Mouse (Mus musculus) midbrain, embryonic 11.5 days (tissue): ENCODE data around the gene Zfp704. TPM values are rescaled to one million over a fixed set of nuclear protein-coding genes. Genes with fewer than 3 reads are reported as not detected.
A peak's percentile ranks its signal among the peaks of the same experiment; 100 is the strongest.

Source experiments
- ATAC-seq: fragments of 200-750 bp; cut with Nextera tagmentation; 2 replicates; pipeline ENCODE4 v1.8.0; 2017; ENCODE audit warnings: moderate TSS enrichment, moderate library complexity; ENCODE audit not compliant: low FRiP score
- DNase-seq: peaks from one replicate; pipeline ENCODE4 v3.0.0; 2015; ENCODE audit warnings: low spot score; ENCODE audit errors: missing footprints
- H3K27ac ChIP-seq: fragments of 300-500 bp; sonication (generic); 2 replicates; pipeline ENCODE4 v1.5.1; 2014; ENCODE audit warnings: low read depth, low read length
- H3K27me3 ChIP-seq: fragments of 300-500 bp; sonication (generic); 2 replicates; pipeline ENCODE4 v1.6.1; 2014; ENCODE audit warnings: mild to moderate bottlenecking, low read length, moderate library complexity, mixed read lengths; ENCODE audit not compliant: control insufficient read depth, insufficient read depth
- H3K36me3 ChIP-seq: fragments of 300-500 bp; sonication (generic); 2 replicates; pipeline ENCODE4 v1.6.1; 2014; ENCODE audit warnings: mild to moderate bottlenecking, low read length, moderate library complexity, mixed read lengths; ENCODE audit not compliant: control insufficient read depth, insufficient read depth
- H3K4me1 ChIP-seq: fragments of 300-500 bp; sonication (generic); 2 replicates; pipeline ENCODE4 v1.6.1; 2014; ENCODE audit warnings: low read length; ENCODE audit not compliant: control insufficient read depth, insufficient read depth
- H3K4me2 ChIP-seq: fragments of 300-500 bp; sonication (generic); 2 replicates; pipeline ENCODE4 v1.6.1; 2014; ENCODE audit warnings: mild to moderate bottlenecking, moderate library complexity
- H3K4me3 ChIP-seq: fragments of 300-500 bp; sonication (generic); 2 replicates; pipeline ENCODE4 v1.5.1; 2014; ENCODE audit warnings: low read depth, low read length
- H3K9ac ChIP-seq: fragments of 300-500 bp; sonication (generic); 2 replicates; pipeline ENCODE4 v1.6.1; 2014; ENCODE audit warnings: low read length
- H3K9me3 ChIP-seq: fragments of 300-500 bp; sonication (generic); 2 replicates; pipeline ENCODE4 v1.6.1; 2016; ENCODE audit warnings: low read length; ENCODE audit not compliant: control insufficient read depth
- WGBS: fragments of 180-500 bp; shearing (Covaris S2); extraction: QIAGEN DNeasy Blood & Tissue Kit; methylation state at CpG from one replicate; pipeline ENCODE4 v1.1.7; 2014; 5-methylcytosine and 5-hydroxymethylcytosine counted together
- polyA plus RNA-seq: library from polyadenylated mRNA; unstranded; fragments of >200 nt; fragmentation: Nextera tagmentation; extraction: Ambion mirVana; gene quantifications from 2 replicates; pipeline ENCODE4 v1.2.1, GENCODE M21; 2014

Zfp704 gene
- polyA plus RNA-seq: 4.5 and 5.5 TPM in 2 replicates

DNA sequence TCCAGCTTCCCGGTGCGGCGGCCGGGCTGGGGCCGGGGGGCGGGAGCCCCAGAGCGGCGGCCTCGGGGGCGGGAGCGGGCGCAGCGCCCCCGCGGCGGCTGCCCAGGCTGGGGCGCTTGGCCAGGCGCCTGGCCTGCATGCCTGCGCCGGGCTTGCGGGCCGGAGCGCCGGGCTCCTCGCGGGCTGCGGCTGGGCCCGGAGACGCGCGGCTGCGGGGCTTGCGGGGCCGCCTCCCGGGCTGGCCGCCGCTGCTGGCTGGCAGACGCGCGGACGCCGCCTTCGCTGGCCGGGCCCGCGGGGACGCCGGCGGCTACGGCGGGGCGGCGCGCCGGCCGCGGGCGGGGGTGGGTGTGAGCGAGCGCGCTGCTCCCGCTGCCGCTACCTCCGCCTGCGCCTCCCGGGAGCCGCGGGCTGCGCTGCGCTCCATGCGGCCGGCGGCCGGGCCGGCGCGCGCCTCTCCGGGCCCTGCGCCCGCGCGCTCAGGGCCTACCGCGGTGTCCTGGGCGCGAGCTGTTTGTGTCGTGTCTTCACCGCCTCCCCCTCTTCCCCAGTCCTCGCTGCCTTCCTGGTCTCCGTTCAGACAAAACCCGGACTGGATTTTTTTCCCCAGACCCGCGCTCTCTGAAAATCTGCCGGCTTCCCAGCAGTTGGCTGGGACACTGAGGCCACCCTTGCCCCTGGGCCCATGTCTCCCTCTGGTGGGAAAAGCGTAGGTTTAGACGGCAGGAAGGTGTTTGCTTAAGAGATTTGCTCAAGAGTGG lies at the start of gene Zfp704:
Gene Zfp704, minus strand, starts transcription at position 505 of the 761 bp plus-strand sequence.
- peak; percentile 92 for ATAC-seq
- DNase-seq: peak; percentile 98
- Histone ChIP-seq H3K4me2 (peak within 1 kb of the TSS; percentile 88), H3K27me3 (no peaks in the 10 kb centered on the region), H3K9me3 (no peaks in the 10 kb centered on the region), H3K4me1 (peaks cover 12% of the 10 kb centered on the region), H3K9ac (peak within 1 kb of the TSS; percentile 92), H3K4me3 (peak within 1 kb of the TSS; percentile 82), H3K36me3 (no peaks in the 10 kb centered on the region), H3K27ac (peak within 1 kb of the TSS; percentile 89)
- WGBS: 0% methylated on average over 43 of the region's 97 CpGs

DNA sequence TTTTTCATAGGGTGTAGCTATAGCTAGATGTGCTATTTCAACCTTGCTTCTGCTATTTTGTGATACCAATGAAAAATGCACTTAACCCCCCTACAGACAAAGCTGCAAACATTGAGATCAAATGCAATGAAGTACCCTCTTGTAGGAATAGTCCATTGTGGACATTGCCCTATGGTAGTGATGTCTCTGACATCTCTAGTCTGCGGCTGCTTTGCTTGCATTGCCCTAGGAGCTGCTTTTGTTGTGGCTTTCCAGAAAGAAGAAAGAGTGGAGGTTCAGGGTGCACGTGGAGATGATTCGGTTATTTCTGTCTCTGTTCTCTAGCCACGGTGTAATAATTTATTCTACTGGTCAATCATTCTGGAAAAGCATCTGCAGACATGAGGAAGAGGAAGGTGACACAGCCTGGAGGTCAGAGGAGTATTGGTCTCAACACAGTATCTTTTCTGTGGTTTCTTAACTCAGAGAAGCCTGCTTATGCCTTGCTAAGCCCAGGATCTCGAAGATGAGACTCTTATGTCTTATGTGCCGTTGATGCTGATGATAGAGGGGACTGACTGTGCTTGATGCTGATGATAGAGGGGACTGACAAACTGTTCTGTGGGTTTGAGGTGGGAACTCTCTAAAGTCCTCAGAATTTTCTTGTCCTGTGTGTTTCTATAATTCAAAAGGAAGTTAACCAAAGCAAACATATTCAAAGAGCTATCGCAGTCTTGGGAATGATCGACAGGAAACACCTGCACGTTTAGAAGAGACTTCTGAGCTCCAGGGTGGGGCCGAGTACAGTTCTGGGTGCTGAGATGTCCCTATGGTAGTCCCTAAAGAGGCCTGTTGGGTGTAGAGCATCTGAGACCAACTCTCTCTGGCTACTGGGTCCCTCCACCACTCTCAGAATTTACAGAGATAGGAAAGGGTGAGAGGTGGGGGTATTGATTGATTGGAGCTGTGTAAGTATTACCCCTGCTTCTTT lies 23.4 kb upstream of the Zfp704 start:
- no peak for ATAC-seq
- Histone ChIP-seq H3K27ac (no peak overlapping the region), H3K4me1 (peaks cover 4% of the 10 kb centered on the region; the same call in 1 of the 2 replicates), H3K4me3 (no peak overlapping the region), H3K9me3 (no peaks in the 10 kb centered on the region), H3K36me3 (no peaks in the 10 kb centered on the region), H3K9ac (no peak overlapping the region), H3K4me2 (no peak overlapping the region), H3K27me3 (no peaks in the 10 kb centered on the region)
- peak; percentile 60 for DNase-seq
- WGBS: 90% methylated on average over 10 of the region's 10 CpGs

DNA sequence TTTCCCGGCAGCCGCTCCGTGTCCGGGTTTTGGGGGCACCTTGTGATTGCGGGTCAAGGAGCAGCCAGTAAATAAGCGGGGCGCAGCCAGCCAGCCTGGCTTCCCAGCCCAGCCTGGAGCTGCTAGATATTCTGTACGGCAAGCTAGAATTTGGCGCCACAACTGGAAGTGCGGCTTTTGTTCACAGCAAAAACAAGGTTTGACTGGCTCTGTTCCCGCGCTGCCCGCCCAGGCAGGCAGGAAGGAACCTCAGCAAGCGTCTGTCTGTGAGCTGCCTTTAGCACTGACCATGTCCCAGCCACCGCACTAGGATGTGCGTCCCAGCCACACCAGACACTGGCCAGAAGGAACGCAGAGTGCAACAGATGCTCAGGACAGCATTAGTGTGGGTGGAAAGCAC lies 20.1 kb upstream of the Zfp704 start:
- no peak overlapping the region for H3K27ac ChIP-seq
- ATAC-seq (peak; percentile 70), DNase-seq (peak; percentile 92)
- WGBS: 30% methylated on average over 17 of the region's 17 CpGs
- no peaks in the 10 kb centered on the region for H3K36me3 ChIP-seq
- H3K4me3 ChIP-seq: no peak overlapping the region
- H3K4me1 ChIP-seq: peaks cover 4% of the 10 kb centered on the region; the same call in 1 of the 2 replicates
- H3K9ac ChIP-seq: peak overlapping the region; percentile 52
- H3K4me2 ChIP-seq: peak overlapping the region; percentile 36
- no peaks in the 10 kb centered on the region for H3K9me3 ChIP-seq
- no peaks in the 10 kb centered on the region for H3K27me3 ChIP-seq

DNA sequence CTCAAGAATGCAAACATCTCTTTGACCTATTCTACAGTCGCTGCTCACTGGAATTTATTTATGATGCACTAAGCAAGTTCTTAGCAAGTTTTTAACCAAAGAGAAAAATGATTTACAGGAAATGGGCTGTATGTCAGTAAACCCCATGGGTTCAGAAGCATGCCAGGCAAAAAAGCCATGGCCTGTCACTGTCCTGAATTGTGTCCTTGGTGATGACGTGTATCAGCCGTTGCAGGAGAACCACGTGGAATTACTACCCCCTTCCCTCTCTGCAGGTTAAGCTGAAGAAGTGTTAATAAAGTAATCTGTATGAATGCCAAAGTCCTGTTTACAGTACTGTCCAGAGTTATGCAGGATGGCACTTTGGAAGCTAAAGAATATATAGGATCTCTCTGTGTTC lies 18.2 kb upstream of the Zfp704 start:
- no peaks in the 10 kb centered on the region for H3K36me3 ChIP-seq
- no peak overlapping the region for H3K27ac ChIP-seq
- no peaks in the 10 kb centered on the region for H3K27me3 ChIP-seq
- DNase-seq (no peak), ATAC-seq (no peak)
- no peak overlapping the region for H3K4me3 ChIP-seq
- H3K9me3 ChIP-seq: no peaks in the 10 kb centered on the region
- WGBS: 76% methylated on average over 4 of the region's 4 CpGs
- H3K4me1 ChIP-seq: peaks cover 4% of the 10 kb centered on the region; the same call in 1 of the 2 replicates
- no peak overlapping the region for H3K9ac ChIP-seq
- H3K4me2 ChIP-seq: no peak overlapping the region

DNA sequence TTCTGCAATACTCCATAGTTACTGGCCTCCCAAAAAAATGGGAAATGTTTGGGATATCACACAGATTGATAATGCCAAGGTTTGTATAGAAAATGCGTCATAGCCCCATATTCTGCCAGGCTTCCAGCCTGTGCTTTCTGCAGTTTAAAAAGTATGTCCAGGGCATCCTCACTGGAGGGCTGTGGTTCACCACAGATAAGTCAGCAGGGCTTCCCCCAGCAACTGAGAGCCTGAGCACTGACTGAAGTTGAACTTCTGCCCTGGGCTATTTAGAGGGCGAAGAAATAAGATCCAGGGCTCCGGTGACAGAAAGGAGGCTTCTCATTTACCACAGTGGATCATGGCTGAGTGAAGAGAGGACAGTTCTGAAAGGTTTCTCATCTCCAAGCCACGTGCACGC lies 16.3 kb upstream of the Zfp704 start:
- Histone ChIP-seq H3K27ac (no peak overlapping the region), H3K36me3 (no peaks in the 10 kb centered on the region), H3K4me2 (no peak overlapping the region), H3K4me3 (no peak overlapping the region), H3K9ac (no peak overlapping the region), H3K9me3 (no peaks in the 10 kb centered on the region), H3K27me3 (no peaks in the 10 kb centered on the region), H3K4me1 (peaks cover 4% of the 10 kb centered on the region; the same call in 1 of the 2 replicates)
- ATAC-seq (no peak), DNase-seq (no peak)
- WGBS: 81% methylated on average over 5 of the region's 5 CpGs

DNA sequence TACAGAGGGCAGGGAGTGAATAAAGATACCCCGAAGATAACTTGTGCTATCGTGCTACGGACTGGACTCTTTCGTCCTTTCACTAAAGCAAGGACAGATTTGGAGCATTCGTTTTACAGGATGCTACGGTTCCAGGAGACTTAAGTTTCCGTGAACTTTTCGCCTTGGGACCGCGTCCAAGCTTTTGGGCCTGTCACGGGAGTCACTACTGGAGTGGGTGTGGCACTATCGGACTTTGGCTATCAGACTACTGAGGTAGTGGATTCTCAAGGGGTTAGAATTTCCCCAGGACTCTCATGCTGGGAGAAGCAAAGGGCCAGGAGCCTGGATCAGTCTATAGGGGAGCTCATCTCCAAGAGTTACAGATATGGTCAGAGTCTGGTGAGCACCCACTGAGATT lies 10.7 kb upstream of the Zfp704 start:
- H3K9me3 ChIP-seq: no peaks in the 10 kb centered on the region
- 95% methylated on average over 12 of the region's 12 CpGs for WGBS
- no peak overlapping the region for H3K4me2 ChIP-seq
- no peak for ATAC-seq
- no peak overlapping the region for H3K4me3 ChIP-seq
- no peaks in the 10 kb centered on the region for H3K4me1 ChIP-seq
- H3K27me3 ChIP-seq: no peaks in the 10 kb centered on the region
- DNase-seq: no peak
- no peaks in the 10 kb centered on the region for H3K36me3 ChIP-seq
- H3K27ac ChIP-seq: no peak overlapping the region
- H3K9ac ChIP-seq: no peak overlapping the region

DNA sequence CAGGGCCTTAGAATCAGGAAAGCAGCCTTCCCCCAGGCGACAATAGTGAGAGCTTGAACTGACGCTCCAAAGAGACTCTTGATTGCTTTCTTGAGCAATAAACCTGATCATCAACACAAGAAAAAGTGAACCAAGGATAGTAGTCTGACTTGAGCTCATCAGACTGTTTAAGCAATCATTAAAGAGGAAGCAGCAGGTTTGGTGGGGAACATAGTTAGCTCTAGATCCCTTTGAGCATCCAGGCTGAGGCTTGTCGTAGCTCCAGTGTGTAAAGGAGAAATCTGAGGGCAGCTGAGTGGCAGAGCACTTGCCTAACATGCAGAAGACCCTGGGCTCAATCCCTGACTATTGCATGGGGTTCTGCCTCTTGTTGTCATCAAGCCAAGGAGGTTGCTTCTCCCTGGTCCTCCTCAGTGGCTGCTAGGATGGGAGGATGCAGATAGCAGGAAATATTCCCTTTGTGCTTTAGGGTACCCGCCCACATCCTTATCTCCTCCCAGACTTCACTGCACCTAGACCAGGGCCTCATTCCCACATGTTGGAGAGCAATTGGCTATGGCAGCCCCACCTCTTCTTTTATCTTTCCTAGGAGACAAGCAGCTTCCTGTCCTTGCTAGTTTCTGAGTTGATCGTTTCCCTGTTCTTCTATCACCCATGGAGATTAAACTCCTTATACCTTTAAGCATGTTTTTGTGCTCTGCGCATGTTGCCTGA lies 9.8 kb upstream of the Zfp704 start:
- ATAC-seq (no peak), DNase-seq (no peak)
- 85% methylated on average over 6 of the region's 6 CpGs for WGBS
- H3K27me3 ChIP-seq: no peaks in the 10 kb centered on the region
- H3K4me2 ChIP-seq: no peak overlapping the region
- no peak overlapping the region for H3K27ac ChIP-seq
- H3K4me1 ChIP-seq: no peaks in the 10 kb centered on the region
- H3K9me3 ChIP-seq: no peaks in the 10 kb centered on the region
- H3K36me3 ChIP-seq: no peaks in the 10 kb centered on the region
- no peak overlapping the region for H3K9ac ChIP-seq
- H3K4me3 ChIP-seq: no peak overlapping the region

DNA sequence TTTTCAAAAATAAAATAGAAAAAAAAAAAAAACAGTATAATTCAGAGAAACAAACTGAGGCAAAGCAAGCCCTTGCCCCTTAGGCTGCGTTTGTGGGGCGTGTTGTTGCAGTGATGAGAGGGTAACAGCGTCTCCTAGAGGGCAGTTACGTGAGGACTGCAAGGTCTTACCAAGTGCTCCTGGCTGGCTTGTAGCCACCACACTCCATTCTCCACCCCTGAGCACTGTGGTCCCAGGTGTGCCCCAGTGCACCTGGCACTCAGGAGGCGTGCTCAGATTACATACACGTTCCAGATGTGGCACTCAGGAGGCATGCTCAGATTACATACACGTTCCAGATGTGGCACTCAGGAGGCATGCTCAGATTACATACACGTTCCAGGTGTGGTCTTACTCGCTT lies 7.2 kb upstream of the Zfp704 start:
- H3K27ac ChIP-seq: no peak overlapping the region
- ATAC-seq (no peak), DNase-seq (no peak)
- no peak overlapping the region for H3K4me3 ChIP-seq
- H3K9me3 ChIP-seq: no peaks in the 10 kb centered on the region
- no peak overlapping the region for H3K4me2 ChIP-seq
- H3K36me3 ChIP-seq: no peaks in the 10 kb centered on the region
- H3K27me3 ChIP-seq: no peaks in the 10 kb centered on the region
- H3K9ac ChIP-seq: no peak overlapping the region
- H3K4me1 ChIP-seq: no peaks in the 10 kb centered on the region
- 78% methylated on average over 9 of the region's 9 CpGs for WGBS
